Mouse (Mus musculus): ENCODE measurements around the gene Ermp1.

The Ermp1 gene

GRCm38 (mm10) chr19:29647651-29648549 is at the start of gene Ermp1:
Gene Ermp1, minus strand, starts transcription at chr19:29648415.
- DNase-seq (ENCODE audit: low read depth, low spot score): peak; percentile 89

- DNase-seq (ENCODE audit: low read depth, low spot score): peak; percentile 29
These were observed 49.1 kb upstream of the Ermp1 start, which contains the start of gene Mlana for GRCm38 (mm10) chr19:29697245-29697874. Gene Mlana, plus strand, starts transcription at chr19:29697824.

- DNase-seq (ENCODE audit: low read depth, low spot score): no peak
These were observed 48.6 kb upstream of the Ermp1 start for GRCm38 (mm10) chr19:29696840-29697239.

GRCm38 (mm10) chr19:29696309-29696708 is 48.1 kb upstream of the Ermp1 start:
- no peak for DNase-seq (ENCODE audit: low read depth, low spot score)

GRCm38 (mm10) chr19:29695071-29695470 is 46.9 kb upstream of the Ermp1 start:
- no peak for DNase-seq (ENCODE audit: low read depth, low spot score)

- peak; percentile 90 for DNase-seq (ENCODE audit: low read depth, low spot score)
These were observed 35.8 kb upstream of the Ermp1 start for GRCm38 (mm10) chr19:29683844-29684540.

- DNase-seq (ENCODE audit: low read depth, low spot score): no peak
These were observed 32.3 kb upstream of the Ermp1 start for GRCm38 (mm10) chr19:29680182-29681152.

- DNase-seq (ENCODE audit: low read depth, low spot score): no peak
These were observed 30.1 kb upstream of the Ermp1 start for GRCm38 (mm10) chr19:29678181-29678778.

GRCm38 (mm10) chr19:29676479-29677193 is 28.4 kb upstream of the Ermp1 start:
- no peak for DNase-seq (ENCODE audit: low read depth, low spot score)

GRCm38 (mm10) chr19:29675562-29676078 is 27.4 kb upstream of the Ermp1 start:
- DNase-seq (ENCODE audit: low read depth, low spot score): no peak

GRCm38 (mm10) chr19:29674946-29675345 is 26.7 kb upstream of the Ermp1 start:
- no peak for DNase-seq (ENCODE audit: low read depth, low spot score)

GRCm38 (mm10) chr19:29672660-29673059 is 24.4 kb upstream of the Ermp1 start:
- DNase-seq (ENCODE audit: low read depth, low spot score): no peak

GRCm38 (mm10) chr19:29671160-29671559 is 22.9 kb upstream of the Ermp1 start:
- DNase-seq (ENCODE audit: low read depth, low spot score): no peak

GRCm38 (mm10) chr19:29670247-29670646 is 22.0 kb upstream of the Ermp1 start:
- peak; percentile 70 for DNase-seq (ENCODE audit: low read depth, low spot score)

GRCm38 (mm10) chr19:29668135-29668534 is 19.9 kb upstream of the Ermp1 start:
- DNase-seq (ENCODE audit: low read depth, low spot score): no peak

GRCm38 (mm10) chr19:29666965-29667594 is 18.9 kb upstream of the Ermp1 start:
- DNase-seq (ENCODE audit: low read depth, low spot score): peak; percentile 92

GRCm38 (mm10) chr19:29666164-29666563 is 17.9 kb upstream of the Ermp1 start:
- no peak for DNase-seq (ENCODE audit: low read depth, low spot score)

GRCm38 (mm10) chr19:29664934-29665333 is 16.7 kb upstream of the Ermp1 start:
- DNase-seq (ENCODE audit: low read depth, low spot score): no peak

GRCm38 (mm10) chr19:29663780-29664179 is 15.6 kb upstream of the Ermp1 start:
- no peak for DNase-seq (ENCODE audit: low read depth, low spot score)
